Mouse (Mus musculus) fibroblast of lung, adult 2 months (primary cell): ENCODE results near the gene Yif1a.

ENCODE experiments used
- DNase-seq: peaks from one replicate; pipeline ENCODE4 v3.0.0-alpha.2; 2011; ENCODE audit warnings: low read depth

Yif1a gene

GRCm38 (mm10) chr19:5087884-5088728 lies at the start of gene Yif1a:
TSS of gene Yif1a (plus strand) at chr19:5088538.
- peak; percentile 98 for DNase-seq

DNA sequence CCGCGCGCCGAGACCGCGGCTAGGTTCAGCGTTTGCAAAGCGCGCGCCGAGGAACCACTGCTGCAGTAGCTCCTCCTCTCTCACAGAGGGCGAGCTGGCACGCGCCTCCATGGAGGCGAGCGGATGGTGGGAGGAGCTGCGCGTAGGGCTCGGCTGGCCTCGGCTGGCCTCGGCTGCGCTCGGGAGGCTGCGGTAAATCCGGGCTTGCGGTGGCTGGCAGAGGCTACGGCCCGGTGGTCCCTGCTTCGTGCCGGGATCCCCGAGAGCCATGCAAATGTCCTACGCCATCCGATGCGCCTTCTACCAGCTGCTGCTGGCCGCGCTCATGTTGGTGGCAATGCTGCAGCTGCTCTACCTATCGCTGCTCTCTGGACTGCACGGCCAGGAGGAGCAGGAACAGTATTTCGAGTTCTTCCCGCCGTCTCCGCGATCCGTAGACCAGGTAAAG lies 49.6 kb upstream of the Yif1a start, which contains the start of the genes B4gat1 and AC124502.3:
Gene B4gat1, plus strand, starts transcription at position 118 of the 448 bp plus-strand sequence.
Gene AC124502.3, plus strand, starts transcription at position 183 of the 448 bp plus-strand sequence.
- DNase-seq, result no peak

- no peak for DNase-seq
These were observed 48.8 kb upstream of the Yif1a start for GRCm38 (mm10) chr19:5039301-5040114.

GRCm38 (mm10) chr19:5040862-5041523 lies 47.3 kb upstream of the Yif1a start, which contains the start of gene Brms1:
TSS of gene Brms1 (plus strand) at chr19:5041354.
- DNase-seq, result no peak

DNA sequence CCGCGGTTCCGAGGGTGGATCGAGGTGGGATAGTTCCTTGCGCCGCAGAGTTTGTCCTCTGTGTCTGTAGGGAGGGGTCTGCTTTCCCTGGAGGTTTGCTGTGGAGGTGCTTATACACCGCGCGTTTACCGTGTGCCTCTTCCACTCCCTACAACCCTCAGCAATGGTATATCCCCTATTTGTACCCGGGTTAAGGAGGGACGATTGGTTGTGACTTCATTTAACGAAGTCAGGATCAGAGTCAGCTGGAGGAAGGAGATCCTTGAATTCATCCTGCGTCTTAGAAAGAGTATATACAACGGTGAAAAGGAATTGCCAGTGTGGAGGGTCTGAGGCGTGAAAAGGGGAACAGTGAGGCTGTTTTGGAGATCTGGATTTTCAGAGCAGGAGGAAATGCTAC lies 46.8 kb upstream of the Yif1a start:
- DNase-seq, result no peak

DNA sequence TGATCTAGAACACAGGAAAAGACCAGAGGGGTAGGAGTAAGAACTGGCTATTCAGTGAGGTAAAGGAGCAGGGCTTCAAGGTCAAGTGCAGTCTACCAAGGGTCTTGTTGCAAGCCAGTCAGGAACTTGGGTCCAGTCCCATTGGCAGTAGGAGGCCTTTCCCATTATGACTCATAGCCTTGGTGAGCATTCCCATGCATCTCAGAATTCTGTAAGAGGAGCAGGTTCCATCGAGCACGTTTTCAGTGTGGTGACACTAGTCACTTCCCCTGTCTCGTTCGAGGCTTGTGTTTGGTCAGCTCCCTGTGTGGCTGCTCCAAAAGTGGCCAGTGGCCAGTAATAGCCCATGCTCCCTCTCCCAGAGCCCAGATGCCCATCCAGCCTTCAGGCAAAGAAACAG lies 42.8 kb upstream of the Yif1a start:
- DNase-seq, result no peak

DNA sequence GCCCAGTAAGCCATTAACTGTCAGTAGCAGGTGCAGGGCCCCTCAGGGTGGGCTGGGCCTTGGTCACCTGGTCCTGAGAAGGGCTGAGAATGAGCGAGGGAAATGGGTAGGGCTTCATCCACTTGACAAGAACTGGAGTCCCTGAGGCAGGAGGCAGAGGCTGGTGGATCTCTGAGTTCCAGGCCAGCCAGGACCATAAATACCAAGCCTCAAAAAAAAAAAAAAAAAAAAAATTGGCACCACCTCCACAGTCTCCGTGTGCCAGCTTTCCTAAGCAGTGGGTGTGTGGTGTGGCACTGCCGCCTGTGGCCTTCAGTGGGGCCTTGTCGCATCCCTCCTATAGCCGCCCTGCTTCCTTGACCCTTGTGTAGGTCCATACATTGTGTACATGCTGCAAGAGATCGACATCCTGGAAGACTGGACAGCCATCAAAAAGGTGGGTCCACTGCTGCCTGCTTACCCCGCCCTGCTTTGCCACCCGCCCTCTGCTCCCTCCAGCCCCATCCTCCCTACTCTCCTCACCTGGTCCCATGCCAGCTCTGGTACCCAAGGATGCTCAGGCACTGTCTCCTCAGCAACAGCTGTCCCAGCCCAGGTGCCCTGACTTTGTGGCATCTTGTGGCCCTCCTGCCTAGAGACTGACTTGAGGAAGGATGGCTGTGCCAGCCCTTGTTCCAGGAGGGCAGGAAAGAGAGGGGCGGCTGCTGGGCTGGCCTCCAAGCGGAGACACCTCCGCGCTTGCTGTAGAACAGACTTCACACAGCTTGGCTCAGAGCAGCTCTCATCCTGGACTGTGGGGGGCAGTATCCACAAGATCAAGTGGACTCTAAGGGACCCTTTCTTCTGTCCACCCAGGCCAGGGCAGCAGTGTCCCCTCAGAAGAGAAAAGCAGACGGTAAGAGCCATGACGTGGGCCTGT lies 39.9 kb upstream of the Yif1a start:
- no peak for DNase-seq

GRCm38 (mm10) chr19:5049325-5049724 lies 39.0 kb upstream of the Yif1a start:
- no peak for DNase-seq

GRCm38 (mm10) chr19:5050047-5050905 lies 38.1 kb upstream of the Yif1a start, which contains the start of gene Rin1:
TSS of gene Rin1 (plus strand) at chr19:5050481.
- no peak for DNase-seq

DNA sequence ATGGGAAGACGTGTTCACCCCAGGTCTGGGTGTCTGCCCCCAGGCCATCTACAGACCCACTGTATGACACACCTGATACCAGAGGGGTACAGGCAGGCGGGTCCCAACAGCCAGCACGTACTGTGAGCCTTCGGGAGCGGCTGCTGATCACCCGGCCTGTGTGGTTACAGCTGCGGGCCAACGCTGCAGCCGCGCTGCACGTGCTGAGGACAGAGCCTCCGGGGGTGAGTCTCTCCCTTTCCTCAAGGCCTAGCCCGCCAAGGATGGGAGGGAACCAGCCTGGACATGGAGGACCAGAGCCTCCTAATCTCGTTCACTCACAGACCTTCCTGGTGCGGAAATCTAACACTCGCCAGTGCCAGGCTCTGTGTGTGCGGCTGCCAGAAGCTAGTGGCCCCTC lies 37.3 kb upstream of the Yif1a start:
- DNase-seq, result no peak

GRCm38 (mm10) chr19:5051515-5051914 lies 36.8 kb upstream of the Yif1a start:
- DNase-seq, result no peak

- no peak for DNase-seq
These were observed 36.0 kb upstream of the Yif1a start for GRCm38 (mm10) chr19:5052166-5052822.

- DNase-seq, result no peak
These were observed 35.5 kb upstream of the Yif1a start for GRCm38 (mm10) chr19:5052853-5053252.

- DNase-seq, result no peak
These were observed 34.4 kb upstream of the Yif1a start for GRCm38 (mm10) chr19:5053909-5054308.

DNA sequence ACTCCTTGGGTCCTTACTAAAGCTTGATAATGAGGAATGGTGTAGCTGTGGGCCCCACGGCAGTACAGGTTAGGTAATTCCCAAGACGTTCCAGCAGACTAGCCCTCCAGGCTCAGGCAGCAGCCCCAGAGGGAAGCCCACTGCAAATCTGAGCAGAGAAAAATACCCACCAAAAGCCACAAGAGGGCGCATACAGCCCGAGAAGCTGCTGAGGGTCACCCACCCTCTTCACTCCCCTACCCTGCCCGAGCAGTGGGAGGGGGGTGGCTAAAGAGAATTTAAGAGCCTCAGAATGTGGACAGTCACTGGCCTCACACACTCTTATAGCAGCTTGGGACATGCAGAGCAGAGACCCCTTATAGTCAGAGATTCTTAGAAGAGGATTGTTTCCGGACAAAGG lies 32.1 kb upstream of the Yif1a start:
- DNase-seq, result no peak

DNA sequence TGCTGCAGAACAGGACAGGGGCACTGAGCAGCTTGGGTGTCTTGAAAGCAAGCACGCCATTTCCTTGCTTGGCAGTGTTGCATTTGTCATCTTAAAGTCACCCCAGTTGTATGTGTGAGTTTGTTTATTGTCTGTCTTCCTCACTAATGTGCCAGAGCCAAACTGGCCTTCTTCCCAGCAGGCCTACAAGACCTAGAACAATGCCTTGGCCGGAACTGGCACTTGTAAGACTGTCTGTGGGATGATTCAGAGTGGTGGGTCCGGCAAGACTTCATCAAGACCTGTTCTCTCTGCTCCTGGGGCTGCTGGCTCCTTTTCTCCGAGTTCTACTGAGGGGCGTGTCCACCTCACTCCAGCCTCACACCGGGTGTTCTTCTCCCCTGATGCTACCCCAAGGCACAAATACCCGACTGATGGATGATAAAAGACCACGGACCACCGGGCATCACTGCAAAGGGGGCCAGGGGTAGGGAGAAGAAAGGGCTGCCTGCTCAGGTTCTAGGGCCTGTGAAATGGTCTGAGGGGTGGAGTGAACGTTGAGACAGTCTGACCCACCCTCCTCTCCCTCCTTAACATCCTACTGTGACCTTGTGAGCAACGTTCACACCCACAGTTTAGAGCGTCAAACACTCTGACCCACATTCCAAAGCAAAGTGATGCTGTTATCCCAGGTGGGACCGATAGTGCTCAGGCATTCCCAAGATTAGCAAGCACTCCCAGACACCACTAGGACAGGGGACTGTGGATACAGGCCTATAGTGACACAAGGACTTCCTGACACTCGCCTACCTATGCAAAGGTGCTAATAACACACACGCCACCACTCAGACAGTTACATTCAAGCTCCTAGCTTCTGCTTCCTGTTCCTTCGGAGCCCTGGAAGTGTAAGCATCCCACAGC lies 30.2 kb upstream of the Yif1a start:
- DNase-seq, result no peak

DNA sequence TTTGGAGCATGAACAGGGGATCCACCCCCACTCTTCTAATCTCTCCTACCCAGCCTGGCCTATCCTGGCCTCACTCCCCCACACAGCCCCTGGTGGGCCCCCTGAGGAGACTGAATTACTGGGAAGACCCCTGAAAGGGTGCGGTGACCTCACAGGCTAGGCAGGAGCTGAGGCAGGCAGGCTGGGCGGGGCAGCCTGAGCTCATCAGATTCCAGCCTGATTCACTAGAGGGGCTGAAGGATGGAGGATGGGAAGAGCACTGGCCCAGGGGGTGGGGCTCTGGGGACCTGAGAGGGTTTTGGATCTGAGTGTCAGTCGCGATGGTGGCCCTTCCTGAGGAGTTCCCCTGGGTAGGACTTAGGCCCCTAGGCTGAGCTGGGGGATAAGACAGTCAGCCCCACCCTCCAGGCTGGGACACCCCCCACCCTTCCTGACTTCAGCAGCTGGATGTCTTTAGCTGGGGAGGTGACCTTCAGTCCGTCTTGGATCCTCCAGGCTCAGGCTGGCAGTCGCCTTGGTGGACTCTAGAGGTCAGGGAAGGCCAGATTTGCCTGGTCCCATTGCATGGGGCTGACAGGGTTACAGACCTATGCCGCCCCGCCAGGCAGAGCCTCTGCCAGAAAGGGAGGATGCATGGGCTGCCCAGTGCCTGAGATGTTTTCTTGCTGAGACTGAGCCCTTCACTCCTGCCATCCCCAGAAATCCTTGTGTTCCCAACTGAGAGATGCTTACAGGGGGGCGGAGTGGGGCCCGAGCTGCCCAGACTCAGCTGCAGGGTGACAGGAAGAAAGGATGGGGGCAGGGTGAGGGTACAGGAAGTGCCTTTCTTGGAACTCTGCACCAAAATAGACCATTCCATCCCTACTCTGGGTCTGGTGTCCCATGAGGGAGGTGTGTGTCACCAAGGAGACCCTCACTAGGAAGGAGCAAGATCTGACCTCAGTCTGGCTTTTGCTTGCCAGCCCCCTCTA lies 29.3 kb upstream of the Yif1a start:
- no peak for DNase-seq
